Mouse (Mus musculus): ENCODE measurements at regions not wholly inside any gene's neighbourhood (a gene's known extent, or its start where the extent isn't known, plus 50 kb on each side); places are given as distances from the start of the nearest gene placed in this dataset.

DNA sequence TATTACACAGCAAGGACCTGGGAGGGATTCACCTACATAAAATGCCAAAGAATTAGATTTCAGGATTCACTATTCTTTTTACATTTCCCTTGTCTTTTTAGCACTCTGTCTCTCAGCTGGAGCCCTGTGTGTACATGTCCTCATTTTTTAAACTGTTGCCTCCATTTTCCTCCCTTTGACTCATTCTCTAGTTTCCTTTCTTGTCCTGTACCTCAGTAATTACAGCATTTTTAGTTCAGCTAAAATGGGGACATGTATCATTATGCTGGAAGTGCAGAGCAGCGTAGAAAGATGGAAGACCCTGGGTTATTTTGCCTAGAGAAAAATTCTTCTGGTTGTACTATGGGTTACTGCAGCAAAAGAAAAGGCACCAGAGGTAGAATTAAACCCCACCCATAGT is 51.5 kb upstream of the Slitrk3 start:
- dilution Hi-C loops (cut with MboI; ENCODE audit: extremely low pct_ligation_motif_present, extremely low pct_unique_long_range_greater_than_20kb, low sequenced_read_pairs) (no loop called here), in situ Hi-C loops (cut with MboI; ENCODE audit: low pct_ligation_motif_present, low pct_unique_long_range_greater_than_20kb, low sequenced_read_pairs) (no loop called here)
- Histone ChIP-seq H3K27ac (ENCODE audit: insufficient read depth, low read depth) (no peak overlapping the region), H3K9me3 (replicated peaks; ENCODE audit: low read length) (peaks cover 2% of the 10 kb centered on the region), H3K4me1 (ENCODE audit: control insufficient read depth in 1 of 2, insufficient read depth in 2 of 2) (no peaks in the 10 kb centered on the region), H3K9ac (ENCODE audit: insufficient read depth, low read depth) (no peak overlapping the region), H3K79me2 (replicated peaks; ENCODE audit: control insufficient read depth, extremely low read depth, insufficient read depth, poor library complexity, severe bottlenecking) (no peaks in the 10 kb centered on the region), H3K4me2 (ENCODE audit: insufficient read depth, low read depth, poor library complexity, severe bottlenecking) (no peak overlapping the region), H3K4me3 (replicated peaks in 1 of 3; ENCODE audit: low read depth in 2 of 3, low read length in 2 of 3, poor library complexity in 1 of 3) (no peak overlapping the region), H3K27me3 (replicated peaks) (no peaks in the 10 kb centered on the region), H3K36me3 (replicated peaks in 1 of 2; ENCODE audit: control insufficient read depth in 1 of 2, insufficient read depth in 1 of 2, low read length in 1 of 2) (no peaks in the 10 kb centered on the region)
- no peak for TF ChIP-seq PAX5 (IDR thresholded peaks at IDR 0.05; ENCODE audit: low read length)
- no peak for TF ChIP-seq MXI1 (IDR thresholded peaks at IDR 0.05; ENCODE audit: low read depth, low read length)
- no peak for TF ChIP-seq CTCF (conservative IDR thresholded peaks at IDR 0.05 in 1 of 2, IDR thresholded peaks at IDR 0.05 in 1 of 2; ENCODE audit: low read depth in 2 of 2, low read length in 2 of 2)
- no peak for TF ChIP-seq E2F4 (IDR thresholded peaks at IDR 0.05; ENCODE audit: insufficient replicate concordance, low read depth, low read length)
- TF ChIP-seq POLR2AphosphoS2 (IDR thresholded peaks at IDR 0.05; ENCODE audit: low read depth, low read length) = no peak
- TF ChIP-seq ZC3H11A (IDR thresholded peaks at IDR 0.05; ENCODE audit: low read depth, low read length) = no peak
- no peak for TF ChIP-seq EP300 (IDR thresholded peaks at IDR 0.05; ENCODE audit: low read length)
- no peak for DNase-seq (ENCODE audit: extremely low read depth)

Data from CH12.LX (cell line).